Mouse (Mus musculus): ENCODE measurements at regions not wholly inside any gene's neighbourhood (a gene's known extent, or its start where the extent isn't known, plus 50 kb on each side); places are given as distances from the start of the nearest gene placed in this dataset.

GRCm38 (mm10) chr15:62106518-62106975 is 1183.7 kb upstream of the A1bg start:
- TF ChIP-seq CTCF (IDR thresholded peaks at IDR 0.05; ENCODE audit: extremely low read depth, insufficient read depth, insufficient read length, insufficient replicate concordance), result peak; percentile 25; the same call in 1 of the 2 replicates
- TF ChIP-seq POLR2A (IDR thresholded peaks at IDR 0.05; ENCODE audit: low read depth, low read length), result no peak

Measured in spleen, adult 2 months (tissue).